Mouse (Mus musculus) stomach, embryonic 15.5 days (tissue): ENCODE results near the gene Pex6. TPM values are rescaled to one million over a fixed set of nuclear protein-coding genes. Genes with fewer than 3 reads are reported as not detected.
A peak's percentile ranks its signal among the peaks of the same experiment; 100 is the strongest.

Source experiments
- ATAC-seq: fragments of 200-750 bp; cut with Nextera tagmentation; 2 replicates; pipeline ENCODE4 v1.8.0; 2017; ENCODE audit warnings: low read depth, moderate number of reproducible peaks, moderate TSS enrichment; ENCODE audit not compliant: insufficient read depth, low FRiP score
- H3K27ac ChIP-seq: fragments of 300-500 bp; sonication (generic); 2 replicates; pipeline ENCODE4 v1.5.1; 2015; ENCODE audit warnings: mild to moderate bottlenecking, inconsistent platforms
- H3K27me3 ChIP-seq: fragments of 300-500 bp; sonication (generic); replicated peaks from 2 replicates; pipeline ENCODE4 v1.6.1; 2015; ENCODE audit warnings: inconsistent platforms
- H3K36me3 ChIP-seq: fragments of 300-500 bp; sonication (generic); 2 replicates; pipeline ENCODE4 v1.6.1; 2015; ENCODE audit warnings: inconsistent platforms
- H3K4me1 ChIP-seq: fragments of 300-500 bp; sonication (generic); 2 replicates; pipeline ENCODE4 v1.6.1; 2015; ENCODE audit warnings: inconsistent platforms
- H3K4me2 ChIP-seq: fragments of 300-500 bp; sonication (generic); 2 replicates; pipeline ENCODE4 v1.6.1; 2015; ENCODE audit warnings: mild to moderate bottlenecking, inconsistent platforms
- H3K4me3 ChIP-seq: fragments of 300-500 bp; sonication (generic); replicated peaks from 2 replicates; pipeline ENCODE4 v1.5.1; 2015; ENCODE audit warnings: inconsistent platforms
- H3K9ac ChIP-seq: fragments of 300-500 bp; sonication (generic); 2 replicates; pipeline ENCODE4 v1.6.1; 2015; ENCODE audit warnings: inconsistent platforms
- H3K9me3 ChIP-seq: fragments of 300-500 bp; sonication (generic); 2 replicates; pipeline ENCODE4 v1.6.1; 2016; ENCODE audit warnings: inconsistent platforms
- WGBS: fragments of 180-500 bp; shearing (Covaris S2); methylation state at CpG from one replicate; pipeline ENCODE4 v1.1.7; 2015; 5-methylcytosine and 5-hydroxymethylcytosine counted together
- polyA plus RNA-seq: library from polyadenylated mRNA; unstranded; fragments of >200 nt; fragmentation: Nextera tagmentation; extraction: Ambion mirVana; gene quantifications from 2 replicates; pipeline ENCODE4 v1.2.1, GENCODE M21; 2015

Gene Pex6
- polyA plus RNA-seq, 1 experiment from 2014 or later = 24.9 TPM

DNA sequence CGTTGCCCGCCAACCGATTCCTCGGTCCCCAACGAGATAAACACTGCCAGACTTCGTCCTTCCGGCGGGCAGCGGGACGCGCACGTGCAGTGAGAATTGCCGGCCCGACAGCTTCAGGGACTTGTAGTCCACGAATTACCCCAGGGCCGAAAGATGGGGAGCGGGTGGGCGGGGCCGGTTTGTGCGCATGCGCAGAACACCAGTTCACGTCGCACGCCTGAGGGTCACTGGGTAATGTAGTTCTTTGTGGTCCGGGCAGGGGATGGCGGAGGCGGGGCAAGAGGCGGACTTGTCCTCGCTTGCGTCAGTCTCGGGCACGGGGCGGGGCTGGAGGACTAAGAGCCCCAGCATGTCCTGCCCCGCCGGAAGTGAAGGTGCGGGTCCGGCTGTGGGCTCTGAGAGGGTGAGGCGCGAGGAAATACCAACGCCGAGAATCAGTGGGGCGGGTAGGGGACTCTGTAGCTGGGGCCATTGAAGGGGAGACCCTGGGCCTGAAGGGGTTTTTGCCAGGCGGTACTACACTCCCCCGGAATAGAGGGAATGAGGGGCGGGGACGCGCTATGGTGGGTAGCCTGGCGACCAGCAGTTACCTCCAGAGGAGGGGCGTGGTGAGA lies 30.4 kb upstream of the Pex6 start, which contains the start of gene Klhdc3:
Gene Klhdc3, minus strand, starts transcription at position 155 of the 614 bp plus-strand sequence.
- ATAC-seq = peak; percentile 96
- Histone ChIP-seq H3K4me1 (peaks cover 26% of the 10 kb centered on the region), H3K9me3 (no peaks in the 10 kb centered on the region), H3K27ac (peak within 1 kb of the TSS; percentile 95), H3K4me3 (peak within 1 kb of the TSS; percentile 97), H3K36me3 (peaks cover 49% of the 10 kb centered on the region), H3K9ac (peak within 1 kb of the TSS; percentile 61), H3K27me3 (no peaks in the 10 kb centered on the region), H3K4me2 (peak within 1 kb of the TSS; percentile 81)
- WGBS = 0% methylated on average over 49 of the region's 49 CpGs

DNA sequence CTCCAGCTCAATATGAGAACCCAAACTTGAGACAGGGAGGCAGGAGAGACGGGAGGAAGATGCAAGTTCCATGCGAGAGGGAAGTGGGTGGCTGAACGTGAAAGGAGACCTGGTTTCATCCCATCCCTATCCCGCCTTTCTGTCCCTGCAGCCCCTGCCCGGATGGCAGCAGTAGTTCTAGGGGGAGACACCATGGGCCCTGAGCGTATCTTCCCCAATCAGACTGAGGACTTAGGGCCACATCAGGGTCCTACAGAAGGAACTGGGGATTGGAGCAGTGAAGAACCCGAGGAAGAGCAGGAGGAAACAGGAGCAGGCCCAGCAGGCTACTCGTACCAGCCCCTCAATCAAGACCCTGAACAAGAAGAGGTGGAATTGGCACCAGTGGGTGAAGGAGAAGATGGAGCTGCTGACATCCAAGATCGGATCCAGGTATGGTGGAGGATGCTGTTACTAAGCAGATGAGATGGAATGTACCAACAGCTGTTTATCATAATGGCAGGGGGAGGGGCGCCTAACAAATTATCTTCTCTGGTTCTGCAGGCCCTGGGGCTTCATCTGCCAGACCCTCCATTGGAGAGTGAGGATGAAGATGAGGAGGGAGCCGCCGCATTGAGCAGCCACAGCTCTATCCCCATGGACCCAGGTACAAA lies 29.7 kb upstream of the Pex6 start:
- no peaks in the 10 kb centered on the region for H3K27me3 ChIP-seq
- WGBS = 24% methylated on average over 12 of the region's 12 CpGs
- H3K27ac ChIP-seq = peak overlapping the region; percentile 19

DNA sequence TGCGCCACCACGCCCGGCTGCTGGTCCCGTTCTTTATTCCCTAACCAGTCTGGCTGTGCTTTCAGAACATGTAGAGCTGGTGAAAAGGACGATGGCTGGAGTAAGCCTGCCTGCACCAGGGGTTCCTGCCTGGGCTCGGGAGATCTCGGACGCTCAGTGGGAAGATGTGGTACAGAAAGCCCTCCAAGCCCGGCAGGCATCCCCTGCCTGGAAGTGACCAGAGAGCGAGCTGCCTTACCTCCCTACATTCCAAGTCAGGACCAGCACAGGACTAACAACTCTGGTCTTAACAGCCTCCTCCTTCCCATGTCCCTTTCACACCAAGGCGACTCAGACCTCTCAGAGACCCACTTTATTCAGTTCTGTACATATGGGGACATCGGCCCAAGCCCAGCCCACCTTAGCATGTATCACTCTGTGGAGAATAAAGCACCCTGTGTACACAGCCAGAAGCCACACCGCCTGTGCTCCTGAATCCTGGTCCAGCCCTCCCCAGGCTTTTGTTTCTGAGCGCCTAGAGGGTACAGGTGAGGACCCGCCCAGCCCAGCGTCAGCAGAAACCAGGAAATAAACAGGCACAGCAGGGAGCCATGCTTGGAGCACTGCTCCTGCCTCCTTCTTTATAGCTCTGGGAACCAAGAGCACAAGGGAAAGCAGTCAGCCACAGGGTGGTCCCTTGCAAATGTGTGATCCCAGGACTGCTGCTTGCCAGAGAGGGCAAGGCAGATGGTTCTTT lies 28.4 kb upstream of the Pex6 start:
- Histone ChIP-seq H3K27me3 (no peaks in the 10 kb centered on the region), H3K4me3 (no peak overlapping the region), H3K9me3 (no peaks in the 10 kb centered on the region), H3K27ac (peak overlapping the region; percentile 54; the same call in 1 of the 2 replicates), H3K4me1 (peaks cover 26% of the 10 kb centered on the region), H3K9ac (no peak overlapping the region), H3K36me3 (peaks cover 44% of the 10 kb centered on the region), H3K4me2 (no peak overlapping the region)
- ATAC-seq = no peak
- WGBS = 79% methylated on average over 16 of the region's 16 CpGs

More for the DNA sequence above, 29.7 kb upstream of the Pex6 start:
- H3K36me3 ChIP-seq = peaks cover 49% of the 10 kb centered on the region
- no peaks in the 10 kb centered on the region for H3K9me3 ChIP-seq
- peak overlapping the region; percentile 81 for H3K4me2 ChIP-seq
- H3K9ac ChIP-seq = peak overlapping the region; percentile 33
- no peak for ATAC-seq
- H3K4me3 ChIP-seq = peak overlapping the region; percentile 97
- peaks cover 26% of the 10 kb centered on the region for H3K4me1 ChIP-seq

DNA sequence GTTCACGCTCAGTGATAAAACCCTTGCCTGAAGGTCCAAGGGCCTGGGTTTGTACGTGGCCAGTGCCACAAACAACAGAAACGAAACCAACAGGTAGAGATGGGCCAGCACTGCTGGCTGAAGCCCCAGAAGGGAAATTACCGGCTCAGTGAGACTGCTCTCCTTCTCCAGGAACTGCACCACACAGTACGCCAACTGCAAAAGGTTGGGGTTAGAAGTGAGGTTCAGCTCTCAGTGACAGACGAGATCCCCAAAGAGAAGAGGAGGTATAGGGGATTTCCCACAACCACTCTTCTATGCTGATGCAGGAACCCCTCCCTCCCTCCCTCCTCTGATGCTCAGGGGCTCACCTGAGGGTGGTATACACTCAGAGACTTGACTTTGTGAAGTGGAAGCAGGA lies 25.4 kb upstream of the Pex6 start:
- Histone ChIP-seq H3K4me1 (peaks cover 9% of the 10 kb centered on the region), H3K27ac (no peak overlapping the region), H3K4me3 (no peak overlapping the region), H3K9ac (no peak overlapping the region), H3K27me3 (no peaks in the 10 kb centered on the region), H3K4me2 (no peak overlapping the region), H3K36me3 (peaks cover 41% of the 10 kb centered on the region), H3K9me3 (no peaks in the 10 kb centered on the region)
- 85% methylated on average over 6 of the region's 6 CpGs for WGBS
- no peak for ATAC-seq

DNA sequence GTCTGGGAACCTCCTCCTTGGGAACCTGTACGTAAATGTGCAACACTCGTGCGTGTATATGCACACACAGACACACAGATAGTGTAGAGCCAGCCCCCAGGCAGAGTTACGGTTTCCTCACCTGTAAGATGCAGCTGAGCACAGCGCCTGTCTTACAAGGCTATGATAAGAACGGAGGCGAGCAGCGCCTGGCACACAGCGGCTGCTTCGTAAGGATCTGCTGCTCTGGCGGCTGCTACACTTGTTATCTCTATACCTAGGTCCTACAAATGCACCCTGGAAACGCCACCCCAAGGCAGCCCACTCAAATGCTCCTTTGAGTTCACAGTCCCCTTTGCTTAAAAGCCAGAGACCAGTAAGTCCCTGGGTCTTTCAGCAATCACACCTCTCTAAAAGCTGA lies 20.6 kb upstream of the Pex6 start:
- no peaks in the 10 kb centered on the region for H3K4me1 ChIP-seq
- no peaks in the 10 kb centered on the region for H3K27me3 ChIP-seq
- no peak overlapping the region for H3K4me3 ChIP-seq
- no peak overlapping the region for H3K27ac ChIP-seq
- WGBS = 84% methylated on average over 12 of the region's 12 CpGs
- H3K4me2 ChIP-seq = no peak overlapping the region
- no peaks in the 10 kb centered on the region for H3K9me3 ChIP-seq
- H3K9ac ChIP-seq = no peak overlapping the region
- ATAC-seq = no peak
- H3K36me3 ChIP-seq = peaks cover 13% of the 10 kb centered on the region

DNA sequence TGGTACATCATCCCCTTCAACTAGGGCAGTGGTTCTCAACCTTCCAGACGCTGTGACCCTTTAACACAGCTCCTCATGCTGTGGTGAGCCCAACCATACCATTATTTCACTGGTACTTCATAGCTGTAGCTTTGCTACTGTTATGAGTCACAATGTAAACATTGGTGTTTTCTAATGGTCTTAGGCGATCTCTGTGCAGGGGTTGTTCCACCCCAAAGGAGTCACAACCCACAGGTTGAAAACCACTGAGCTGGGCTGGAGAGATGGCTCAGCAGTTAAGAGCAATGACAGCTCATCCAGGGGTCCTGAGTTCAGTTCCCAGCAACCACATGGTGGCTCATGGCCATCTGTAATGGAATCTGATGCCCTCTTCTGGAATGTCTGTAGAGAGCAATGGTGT lies 19.9 kb upstream of the Pex6 start:
- WGBS = 69% methylated on average over 2 of the region's 2 CpGs
- Histone ChIP-seq H3K27ac (no peak overlapping the region), H3K4me1 (no peaks in the 10 kb centered on the region), H3K4me2 (no peak overlapping the region), H3K9me3 (no peaks in the 10 kb centered on the region), H3K4me3 (no peak overlapping the region), H3K27me3 (no peaks in the 10 kb centered on the region), H3K36me3 (peaks cover 9% of the 10 kb centered on the region), H3K9ac (no peak overlapping the region)
- ATAC-seq = no peak; the same call in 1 of the 2 replicates

DNA sequence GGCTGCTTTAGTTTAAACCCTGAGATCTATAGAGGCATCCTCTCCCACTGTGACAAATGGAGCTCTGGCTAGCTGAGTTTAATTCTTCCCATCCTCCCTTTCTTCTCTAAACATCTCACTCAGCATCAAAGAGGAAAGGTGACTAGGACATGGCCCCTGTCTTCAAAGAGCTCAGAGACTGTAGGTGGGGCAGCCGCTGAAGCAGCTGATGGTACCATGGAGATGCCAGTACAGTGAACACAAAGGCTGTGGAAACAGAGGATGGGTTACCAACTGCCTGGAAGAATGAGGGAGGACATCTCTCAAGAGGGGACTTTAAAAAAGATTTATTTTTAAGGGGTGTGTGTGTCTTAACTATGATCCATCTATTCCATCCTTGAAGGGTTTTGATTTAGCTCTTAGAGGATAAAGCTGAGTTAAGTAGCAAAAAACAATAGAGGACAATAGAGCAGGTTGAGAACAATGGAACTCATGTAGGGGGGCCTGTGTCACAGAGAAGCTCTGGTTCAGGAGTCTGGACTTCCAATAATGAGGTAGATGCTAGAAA lies 16.7 kb upstream of the Pex6 start:
- ATAC-seq = no peak
- H3K36me3 ChIP-seq = peaks cover 12% of the 10 kb centered on the region; the same call in 1 of the 2 replicates
- whole genome bisulfite sequencing = 68% methylated on average over 1 of the region's 1 CpGs

DNA sequence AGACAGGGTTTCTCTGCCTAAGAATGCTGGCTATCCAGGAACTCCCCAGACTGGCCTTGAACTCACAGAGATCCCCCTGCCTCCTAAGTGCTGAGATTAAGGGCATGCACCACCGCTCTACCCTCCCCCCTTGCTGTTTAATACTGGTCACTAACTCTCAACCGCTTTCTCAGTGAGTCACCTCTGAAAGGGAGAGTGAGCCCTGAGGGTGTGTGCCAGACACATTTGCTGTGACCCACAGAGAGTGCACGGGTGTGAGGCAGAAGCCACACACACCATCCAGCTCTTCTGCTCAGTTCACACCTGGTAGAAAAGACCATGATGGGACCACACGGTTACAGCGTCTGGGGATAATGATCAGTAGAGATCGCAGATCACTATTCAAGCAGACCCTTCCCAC lies 12.7 kb upstream of the Pex6 start:
- WGBS = 87% methylated on average over 6 of the region's 6 CpGs
- ATAC-seq = no peak
- H3K9ac ChIP-seq = no peak overlapping the region

More for the DNA sequence above, 16.7 kb upstream of the Pex6 start:
- Histone ChIP-seq H3K27me3 (no peaks in the 10 kb centered on the region), H3K4me1 (no peaks in the 10 kb centered on the region), H3K9me3 (no peaks in the 10 kb centered on the region), H3K4me3 (no peak overlapping the region), H3K27ac (no peak overlapping the region), H3K4me2 (no peak overlapping the region), H3K9ac (no peak overlapping the region)

DNA sequence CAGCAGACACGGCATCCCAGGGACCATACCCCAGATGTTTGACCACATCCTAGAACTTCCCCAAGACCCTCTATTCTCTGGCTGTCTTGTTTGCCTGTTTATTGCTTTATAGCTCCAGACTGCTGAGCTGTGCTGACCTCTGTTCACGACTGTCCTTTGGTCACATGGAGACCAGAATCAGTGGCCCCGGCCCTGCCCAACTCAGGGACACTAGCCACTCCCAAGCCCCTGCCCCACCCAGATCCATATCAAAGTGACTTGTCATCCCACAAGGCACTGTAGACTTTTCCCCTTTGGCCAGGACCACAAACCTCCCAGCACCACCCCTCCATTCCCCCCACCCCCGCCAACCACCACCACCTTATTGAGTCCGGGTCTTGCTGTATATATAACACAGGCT lies 12.0 kb upstream of the Pex6 start:
- Histone ChIP-seq H3K36me3 (peaks cover 13% of the 10 kb centered on the region; the same call in 1 of the 2 replicates), H3K9me3 (no peaks in the 10 kb centered on the region), H3K4me3 (no peak overlapping the region), H3K4me1 (peaks cover 30% of the 10 kb centered on the region), H3K27me3 (no peaks in the 10 kb centered on the region), H3K4me2 (no peak overlapping the region), H3K27ac (no peak overlapping the region), H3K9ac (no peak overlapping the region)
- 65% methylated on average over 5 of the region's 5 CpGs for WGBS
- no peak for ATAC-seq

More for the DNA sequence above, 12.7 kb upstream of the Pex6 start:
- Histone ChIP-seq H3K9me3 (no peaks in the 10 kb centered on the region), H3K4me1 (peaks cover 25% of the 10 kb centered on the region), H3K4me3 (no peak overlapping the region), H3K27me3 (no peaks in the 10 kb centered on the region), H3K4me2 (no peak overlapping the region), H3K36me3 (peaks cover 13% of the 10 kb centered on the region; the same call in 1 of the 2 replicates), H3K27ac (no peak overlapping the region)

DNA sequence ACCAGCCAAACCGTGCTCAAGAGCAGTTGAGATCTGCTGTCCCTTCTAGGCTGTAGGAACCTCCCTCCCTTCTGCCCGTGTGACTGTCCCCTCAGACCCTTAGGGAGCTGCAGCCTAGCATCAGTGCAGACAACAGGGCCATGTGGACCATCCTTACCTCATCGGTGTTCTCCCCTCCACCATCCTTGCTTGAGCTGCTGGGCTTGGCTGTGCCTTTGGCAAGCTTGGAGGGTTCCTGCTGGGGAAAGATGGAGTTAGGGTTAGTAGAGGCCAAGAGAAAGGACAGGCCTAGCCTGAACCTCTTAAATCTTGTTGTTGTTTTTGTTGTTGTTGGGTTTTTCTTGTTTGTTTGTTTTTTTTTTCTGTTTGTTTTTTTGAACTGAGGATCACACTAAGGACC lies 11.4 kb upstream of the Pex6 start:
- Histone ChIP-seq H3K9me3 (no peaks in the 10 kb centered on the region), H3K4me2 (no peak overlapping the region), H3K9ac (no peak overlapping the region), H3K27ac (no peak overlapping the region), H3K4me1 (peaks cover 30% of the 10 kb centered on the region), H3K4me3 (no peak overlapping the region), H3K27me3 (no peaks in the 10 kb centered on the region), H3K36me3 (peaks cover 13% of the 10 kb centered on the region; the same call in 1 of the 2 replicates)
- WGBS = 83% methylated on average over 3 of the region's 3 CpGs
- ATAC-seq = no peak

DNA sequence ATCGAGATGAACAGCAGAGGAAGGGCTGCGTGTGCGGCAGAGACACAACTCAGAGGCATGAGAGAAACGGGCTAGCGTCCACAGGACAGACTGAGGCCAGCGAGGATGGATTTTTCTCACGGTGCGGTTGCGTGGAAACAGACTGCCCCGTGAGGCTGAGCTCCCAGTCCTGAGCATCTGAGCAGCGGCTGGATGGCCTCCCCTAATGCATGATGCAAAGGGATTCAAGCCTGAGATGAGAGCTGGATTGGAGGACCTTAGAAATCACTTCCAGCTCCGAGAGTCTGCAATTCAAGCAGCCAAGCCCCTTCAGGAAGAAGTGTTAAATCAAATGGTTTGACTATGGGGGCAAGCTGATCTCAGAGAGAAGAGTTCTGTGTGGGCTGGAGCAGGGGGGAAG lies 9.8 kb upstream of the Pex6 start:
- Histone ChIP-seq H3K4me3 (no peak overlapping the region), H3K9ac (no peak overlapping the region), H3K36me3 (peaks cover 10% of the 10 kb centered on the region; the same call in 1 of the 2 replicates), H3K4me1 (peaks cover 38% of the 10 kb centered on the region), H3K4me2 (no peak overlapping the region), H3K27ac (no peak overlapping the region), H3K27me3 (no peaks in the 10 kb centered on the region), H3K9me3 (no peaks in the 10 kb centered on the region)
- ATAC-seq = no peak
- WGBS = 75% methylated on average over 12 of the region's 12 CpGs

DNA sequence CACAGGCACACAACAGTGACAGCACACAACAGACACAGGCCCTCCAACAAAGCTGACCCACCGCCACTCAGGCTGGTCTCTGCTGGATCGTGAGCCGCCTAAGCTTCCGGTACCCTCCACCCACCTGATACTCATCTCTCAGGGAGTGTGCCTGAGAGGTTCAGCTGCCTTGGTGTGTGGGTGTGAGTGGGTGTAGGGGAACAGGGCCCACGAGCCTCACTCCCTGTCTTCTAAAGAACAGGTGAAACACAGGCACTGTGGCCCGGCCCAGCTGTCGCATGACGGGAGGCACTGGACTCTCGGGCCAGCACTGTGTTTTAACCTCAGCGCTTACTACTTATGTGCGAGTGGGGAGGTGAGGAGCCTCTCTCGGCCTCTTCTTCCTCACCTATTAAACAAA lies 9.2 kb upstream of the Pex6 start:
- Histone ChIP-seq H3K9ac (no peak overlapping the region), H3K36me3 (peaks cover 10% of the 10 kb centered on the region; the same call in 1 of the 2 replicates), H3K4me1 (peaks cover 38% of the 10 kb centered on the region), H3K4me2 (no peak overlapping the region), H3K27ac (no peak overlapping the region), H3K9me3 (no peaks in the 10 kb centered on the region), H3K27me3 (no peaks in the 10 kb centered on the region), H3K4me3 (no peak overlapping the region)
- 81% methylated on average over 12 of the region's 12 CpGs for WGBS
- no peak for ATAC-seq
